Mouse (Mus musculus) kidney, embryonic 16.5 days (tissue): Measurements from ENCODE around the gene Rps9. TPM values are rescaled to one million over a fixed set of nuclear protein-coding genes. Genes with fewer than 3 reads are reported as not detected.
"Not testable (repeated sequence)": the region's sequence is repeated elsewhere in the genome, so short reads cannot be mapped to it uniquely, and the experiment has no call there.

Experiments
- ATAC-seq: fragments of 200-750 bp; cut with Nextera tagmentation; 2 replicates; pipeline ENCODE4 v1.8.0; 2017; ENCODE audit warnings: moderate TSS enrichment; ENCODE audit not compliant: low FRiP score, low TSS enrichment
- H3K27ac ChIP-seq: fragments of 300-500 bp; sonication (generic); 2 replicates; pipeline ENCODE4 v1.5.1; 2014; ENCODE audit warnings: low read length
- H3K27me3 ChIP-seq: fragments of 300-500 bp; sonication (generic); 2 replicates; pipeline ENCODE4 v1.6.1; 2014; ENCODE audit warnings: low read length, control low read depth, mixed read lengths; ENCODE audit not compliant: insufficient read depth
- H3K36me3 ChIP-seq: fragments of 300-500 bp; sonication (generic); 2 replicates; pipeline ENCODE4 v1.6.1; 2014; ENCODE audit warnings: low read length, control low read depth, mixed read lengths; ENCODE audit not compliant: insufficient read depth
- H3K4me1 ChIP-seq: fragments of 300-500 bp; sonication (generic); 2 replicates; pipeline ENCODE4 v1.6.1; 2014; ENCODE audit warnings: low read length, control low read depth, mixed read lengths; ENCODE audit not compliant: insufficient read depth
- H3K4me2 ChIP-seq: fragments of 300-500 bp; sonication (generic); replicated peaks from 2 replicates; pipeline ENCODE4 v1.6.1; 2014; ENCODE audit warnings: low read depth, low read length
- H3K4me3 ChIP-seq: fragments of 300-500 bp; sonication (generic); 2 replicates; pipeline ENCODE4 v1.5.1; 2014; ENCODE audit warnings: mild to moderate bottlenecking, low read length
- H3K9ac ChIP-seq: fragments of 300-500 bp; sonication (generic); replicated peaks from 2 replicates; pipeline ENCODE4 v1.6.1; 2014; ENCODE audit warnings: low read length
- H3K9me3 ChIP-seq: fragments of 300-500 bp; sonication (generic); 2 replicates; pipeline ENCODE4 v1.6.1; 2016; ENCODE audit warnings: low read length, control low read depth
- WGBS: fragments of 180-500 bp; shearing (Covaris S2); extraction: QIAGEN DNeasy Blood & Tissue Kit; methylation state at CpG from one replicate; pipeline ENCODE4 v1.1.7; 2014; 5-methylcytosine and 5-hydroxymethylcytosine counted together
- polyA plus RNA-seq: library from polyadenylated mRNA; unstranded; fragments of >200 nt; fragmentation: Nextera tagmentation; extraction: Ambion mirVana; gene quantifications from 2 replicates; pipeline ENCODE4 v1.2.1, GENCODE M21; 2015

Rps9 gene
- polyA plus RNA-seq, 1 experiment from 2014 or later = 1,357 TPM

GRCm38 (mm10) chr7:3707568-3708413 is 4.0 kb downstream of the Rps9 start:
- no peak for ATAC-seq
- WGBS = 40% methylated on average over 7 of the region's 7 CpGs
- H3K4me1 ChIP-seq = peaks cover 21% of the 10 kb centered on the region
- no peaks in the 10 kb centered on the region for H3K9me3 ChIP-seq
- no peak overlapping the region for H3K4me3 ChIP-seq
- 0 out of 2 replicates have a peak overlapping the region, but pooled peaks have one; percentile 3 for H3K27ac ChIP-seq
- no peaks in the 10 kb centered on the region for H3K27me3 ChIP-seq
- H3K36me3 ChIP-seq = peaks cover 34% of the 10 kb centered on the region
- H3K9ac ChIP-seq = no peak overlapping the region
- H3K4me2 ChIP-seq = no peak overlapping the region

GRCm38 (mm10) chr7:3708447-3708980 is 4.7 kb downstream of the Rps9 start:
- WGBS = 30% methylated on average over 5 of the region's 5 CpGs
- H3K27me3 ChIP-seq, H3K4me2 ChIP-seq, H3K9me3 ChIP-seq, H3K4me3 ChIP-seq, ATAC-seq, H3K27ac ChIP-seq, H3K9ac ChIP-seq: not testable (repeated sequence)
- Histone ChIP-seq H3K36me3 (peaks cover 34% of the 10 kb centered on the region), H3K4me1 (peaks cover 21% of the 10 kb centered on the region)

GRCm38 (mm10) chr7:3709000-3709399 is 5.2 kb downstream of the Rps9 start:
- H3K4me2 ChIP-seq = no peak overlapping the region
- no peak for ATAC-seq
- no peak overlapping the region for H3K4me3 ChIP-seq

GRCm38 (mm10) chr7:3712264-3712942 is 8.6 kb downstream of the Rps9 start:
- WGBS = 32% methylated on average over 5 of the region's 5 CpGs
- no peak for ATAC-seq

More at GRCm38 (mm10) chr7:3709000-3709399, 5.2 kb downstream of the Rps9 start:
- H3K36me3 ChIP-seq = peaks cover 34% of the 10 kb centered on the region
- H3K27me3 ChIP-seq = no peaks in the 10 kb centered on the region
- H3K9ac ChIP-seq = no peak overlapping the region
- H3K27ac ChIP-seq = no peak overlapping the region
- 57% methylated on average over 1 of the region's 1 CpGs for WGBS
- H3K4me1 ChIP-seq = peaks cover 21% of the 10 kb centered on the region
- H3K9me3 ChIP-seq = no peaks in the 10 kb centered on the region

GRCm38 (mm10) chr7:3715249-3715648 is 11.5 kb downstream of the Rps9 start:
- ATAC-seq = no peak

More at GRCm38 (mm10) chr7:3712264-3712942, 8.6 kb downstream of the Rps9 start:
- no peaks in the 10 kb centered on the region for H3K9me3 ChIP-seq
- H3K4me1 ChIP-seq = no peaks in the 10 kb centered on the region
- no peaks in the 10 kb centered on the region for H3K27me3 ChIP-seq
- H3K9ac ChIP-seq = no peak overlapping the region
- H3K4me3 ChIP-seq = no peak overlapping the region
- H3K36me3 ChIP-seq = peaks cover 7% of the 10 kb centered on the region; the same call in 1 of the 2 replicates
- H3K27ac ChIP-seq = no peak overlapping the region
- H3K4me2 ChIP-seq = no peak overlapping the region

DNA sequence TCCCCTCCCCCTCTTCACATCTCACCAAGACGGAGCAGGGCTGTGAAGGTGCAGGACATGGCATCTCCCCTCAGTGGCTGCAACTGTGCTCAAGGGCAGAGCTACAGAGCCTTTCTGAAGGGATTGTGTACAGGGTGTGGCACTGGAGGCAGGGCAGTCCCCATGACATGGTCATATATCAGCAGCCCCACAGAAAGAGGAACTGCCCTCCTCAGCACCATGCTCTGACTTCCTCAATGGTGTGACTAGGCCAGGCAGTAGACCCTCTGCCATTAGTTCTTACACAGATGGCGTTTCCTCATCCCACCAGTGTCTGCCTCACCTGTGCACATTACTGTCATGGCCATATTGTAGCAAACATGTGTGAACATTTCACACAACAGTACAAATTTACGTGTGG is 16.5 kb downstream of the Rps9 start, which contains the start of gene Pirb:
Gene Pirb (minus strand): TSS at position 124 of the 400 bp plus-strand sequence.
- no CpG with 5 or more reads among the region's 3 CpGs for WGBS
- not testable (repeated sequence) for H3K27me3 ChIP-seq, H3K4me1 ChIP-seq, H3K9ac ChIP-seq, H3K9me3 ChIP-seq, H3K4me3 ChIP-seq, H3K27ac ChIP-seq, H3K36me3 ChIP-seq, H3K4me2 ChIP-seq, ATAC-seq

More at GRCm38 (mm10) chr7:3715249-3715648, 11.5 kb downstream of the Rps9 start:
- Histone ChIP-seq H3K4me1 (no peaks in the 10 kb centered on the region), H3K27ac (no peak overlapping the region), H3K4me2 (no peak overlapping the region), H3K27me3 (no peaks in the 10 kb centered on the region), H3K9ac (no peak overlapping the region), H3K4me3 (no peak overlapping the region), H3K9me3 (no peaks in the 10 kb centered on the region), H3K36me3 (no peaks in the 10 kb centered on the region)
- WGBS = 54% methylated on average over 1 of the region's 1 CpGs

DNA sequence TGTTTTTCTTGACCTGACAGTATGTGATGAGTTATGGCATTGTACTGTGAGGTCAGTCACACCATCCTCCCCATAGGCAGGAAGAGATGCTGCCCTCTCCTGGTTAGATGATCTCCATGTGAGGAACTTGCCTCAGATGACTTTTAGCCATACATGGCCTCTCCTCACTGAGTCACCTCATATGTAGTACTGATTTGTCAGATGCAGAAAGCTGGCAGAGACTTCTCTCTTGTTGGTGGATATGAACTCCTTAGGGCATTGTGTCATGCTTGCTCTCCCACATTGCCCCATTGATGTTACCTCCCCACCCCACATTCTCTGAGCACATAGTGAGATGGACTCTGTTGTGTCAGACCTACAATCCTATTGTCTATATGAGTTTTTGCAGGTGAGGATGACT is 21.7 kb downstream of the Rps9 start:
- ATAC-seq, H3K9ac ChIP-seq, H3K9me3 ChIP-seq, H3K4me2 ChIP-seq, H3K4me3 ChIP-seq, H3K27ac ChIP-seq, H3K4me1 ChIP-seq, H3K27me3 ChIP-seq, H3K36me3 ChIP-seq: not testable (repeated sequence)

DNA sequence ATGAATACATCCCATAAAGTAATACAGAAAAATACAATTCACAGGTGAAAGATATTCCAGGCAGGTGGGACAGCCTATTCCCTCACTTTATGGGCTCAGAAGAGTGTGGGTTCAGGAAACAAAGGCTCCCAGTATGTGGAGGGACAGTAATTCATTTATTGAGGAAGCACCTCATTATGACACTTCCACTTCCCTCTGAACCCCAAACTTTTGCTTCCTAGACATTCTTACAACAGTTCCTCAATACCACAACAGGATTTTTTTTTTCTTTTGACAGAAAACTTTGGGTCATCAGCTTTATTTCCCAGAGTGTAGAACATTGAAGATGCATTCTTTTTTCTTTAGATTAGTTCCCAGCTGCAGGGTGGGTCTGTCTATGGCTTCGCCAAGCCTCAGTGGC is 28.9 kb downstream of the Rps9 start:
- H3K4me2 ChIP-seq, H3K27ac ChIP-seq, H3K4me1 ChIP-seq, H3K36me3 ChIP-seq, H3K27me3 ChIP-seq, H3K9me3 ChIP-seq, H3K4me3 ChIP-seq, H3K9ac ChIP-seq, ATAC-seq: not testable (repeated sequence)
- no CpG with 5 or more reads among the region's 1 CpGs for WGBS
